Mouse (Mus musculus) naive thymus-derived CD4-positive, alpha-beta T cell, adult 2 months (primary cell): ENCODE results near the gene Vwce.

ENCODE experiments used
- DNase-seq: peaks from one replicate; pipeline ENCODE4 v3.0.0-alpha.2; 2011; ENCODE audit warnings: low read depth

The Vwce gene

GRCm38 (mm10) chr19:10645616-10646015 is 11.6 kb downstream of the Vwce start:
- no peak for DNase-seq

- DNase-seq: peak; percentile 82
These were observed 14.1 kb downstream of the Vwce start for GRCm38 (mm10) chr19:10648156-10648555.

GRCm38 (mm10) chr19:10656058-10656457 is 22.0 kb downstream of the Vwce start:
- DNase-seq: no peak

GRCm38 (mm10) chr19:10657742-10658141 is 23.7 kb downstream of the Vwce start:
- no peak for DNase-seq

GRCm38 (mm10) chr19:10658406-10658805 is 24.4 kb downstream of the Vwce start:
- DNase-seq: no peak

GRCm38 (mm10) chr19:10661373-10661772 is 27.4 kb downstream of the Vwce start:
- DNase-seq: no peak

- no peak for DNase-seq
These were observed 27.9 kb downstream of the Vwce start for GRCm38 (mm10) chr19:10661919-10662318.

- DNase-seq: no peak
These were observed 28.7 kb downstream of the Vwce start for GRCm38 (mm10) chr19:10662665-10663064.

GRCm38 (mm10) chr19:10665093-10665492 is 31.1 kb downstream of the Vwce start:
- DNase-seq: peak; percentile 22

- DNase-seq: peak; percentile 84
These were observed 31.5 kb downstream of the Vwce start for GRCm38 (mm10) chr19:10665499-10665898.

- DNase-seq: no peak
These were observed 37.3 kb downstream of the Vwce start for GRCm38 (mm10) chr19:10671319-10671718.

- no peak for DNase-seq
These were observed 37.9 kb downstream of the Vwce start for GRCm38 (mm10) chr19:10671854-10672417.

GRCm38 (mm10) chr19:10673275-10673674 is 39.3 kb downstream of the Vwce start:
- DNase-seq: no peak

- no peak for DNase-seq
These were observed 42.6 kb downstream of the Vwce start for GRCm38 (mm10) chr19:10676656-10677055.

GRCm38 (mm10) chr19:10677915-10678771 is 44.1 kb downstream of the Vwce start, which contains the start of gene Pga5:
Gene Pga5, minus strand, starts transcription at chr19:10678071.
- peak; percentile 89 for DNase-seq

GRCm38 (mm10) chr19:10678772-10679067 is 44.7 kb downstream of the Vwce start:
- no peak for DNase-seq

- no peak for DNase-seq
These were observed 47.6 kb downstream of the Vwce start for GRCm38 (mm10) chr19:10681571-10681970.

GRCm38 (mm10) chr19:10685081-10685480 is 51.1 kb downstream of the Vwce start:
- DNase-seq: no peak

- DNase-seq: no peak
These were observed 51.7 kb downstream of the Vwce start for GRCm38 (mm10) chr19:10685727-10686126.

- peak; percentile 94 for DNase-seq
These were observed 54.7 kb downstream of the Vwce start, which contains the start of gene Vps37c for GRCm38 (mm10) chr19:10688537-10689352. Gene Vps37c, plus strand, starts transcription at chr19:10688735.

- no peak for DNase-seq
These were observed 55.6 kb downstream of the Vwce start for GRCm38 (mm10) chr19:10689470-10690166.

- DNase-seq: no peak
These were observed 56.3 kb downstream of the Vwce start for GRCm38 (mm10) chr19:10690336-10690735.
